Mouse (Mus musculus) induced T-regulatory cell, adult 2 months (primary cell): ENCODE measurements around the gene Vamp5.

Experiments
- DNase-seq: peaks from one replicate; pipeline ENCODE4 v3.0.0-alpha.2; 2012; ENCODE audit warnings: low read depth

Gene Vamp5

DNA sequence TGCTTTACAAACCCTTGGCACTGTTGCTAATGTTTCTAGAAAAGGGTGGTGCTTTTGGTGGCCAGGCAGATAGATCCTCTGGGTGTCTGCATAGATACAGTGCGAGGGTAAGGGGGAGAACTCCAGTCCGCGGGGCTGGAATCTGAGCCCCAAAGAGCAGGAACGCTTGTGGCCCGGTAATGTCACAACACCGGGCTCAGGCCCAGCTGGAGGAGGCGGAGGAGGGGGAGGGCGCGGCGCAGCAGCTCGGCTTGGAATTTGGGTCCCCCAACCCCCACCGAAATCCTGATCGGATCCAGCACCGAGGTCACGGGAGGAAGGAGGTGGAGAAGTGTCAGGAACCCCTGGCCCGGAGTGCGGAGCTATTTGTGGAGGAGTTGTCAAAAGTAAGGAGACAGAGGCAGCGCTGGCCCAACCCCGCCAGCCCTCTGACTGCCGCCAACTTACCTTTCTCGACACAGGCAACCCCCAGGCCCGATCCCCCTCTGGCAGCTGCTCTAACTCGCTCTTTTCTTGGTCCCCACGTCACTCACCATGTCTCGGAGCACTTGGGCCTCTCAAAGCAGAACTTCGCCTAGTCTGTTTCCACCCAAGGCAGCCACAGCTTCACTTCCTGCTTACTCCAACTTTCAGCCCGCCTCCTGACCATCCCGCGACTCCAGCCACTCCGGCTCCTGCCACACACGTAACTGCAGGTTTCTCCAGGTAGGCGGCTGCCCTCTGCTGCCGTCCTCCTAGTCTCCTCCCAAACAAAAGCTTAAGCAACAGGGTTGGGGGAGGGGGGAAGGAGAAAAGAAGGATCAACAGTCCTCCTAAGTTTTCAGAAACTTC lies 9.9 kb upstream of the Vamp5 start, which contains the start of gene Vamp8:
TSS of gene Vamp8 (minus strand) at position 763 of the 831 bp plus-strand sequence.
- DNase-seq: peak; percentile 81

DNA sequence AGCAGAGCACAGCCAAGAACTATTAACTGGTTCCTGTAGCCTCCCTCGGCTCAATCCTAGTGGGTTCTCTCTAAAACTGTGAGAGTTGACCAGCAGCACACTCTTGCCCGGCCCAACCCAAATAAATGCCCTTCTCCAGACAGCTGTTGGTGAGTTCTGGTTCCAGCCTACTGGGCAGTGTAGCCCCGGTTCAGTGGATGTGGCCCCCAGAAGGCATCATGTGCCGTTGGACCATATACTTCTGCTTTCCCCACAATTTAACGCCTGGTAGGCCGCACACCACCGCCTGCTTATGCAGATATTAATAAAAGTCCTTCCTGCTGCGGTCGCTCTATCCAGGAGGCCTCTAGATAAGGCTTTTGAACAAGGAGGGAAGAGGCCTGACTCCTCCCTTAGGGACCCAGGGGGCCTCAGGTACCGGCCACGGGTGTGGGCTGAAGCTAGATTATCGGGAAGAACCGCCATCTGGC lies 9.2 kb upstream of the Vamp5 start:
- DNase-seq: no peak

DNA sequence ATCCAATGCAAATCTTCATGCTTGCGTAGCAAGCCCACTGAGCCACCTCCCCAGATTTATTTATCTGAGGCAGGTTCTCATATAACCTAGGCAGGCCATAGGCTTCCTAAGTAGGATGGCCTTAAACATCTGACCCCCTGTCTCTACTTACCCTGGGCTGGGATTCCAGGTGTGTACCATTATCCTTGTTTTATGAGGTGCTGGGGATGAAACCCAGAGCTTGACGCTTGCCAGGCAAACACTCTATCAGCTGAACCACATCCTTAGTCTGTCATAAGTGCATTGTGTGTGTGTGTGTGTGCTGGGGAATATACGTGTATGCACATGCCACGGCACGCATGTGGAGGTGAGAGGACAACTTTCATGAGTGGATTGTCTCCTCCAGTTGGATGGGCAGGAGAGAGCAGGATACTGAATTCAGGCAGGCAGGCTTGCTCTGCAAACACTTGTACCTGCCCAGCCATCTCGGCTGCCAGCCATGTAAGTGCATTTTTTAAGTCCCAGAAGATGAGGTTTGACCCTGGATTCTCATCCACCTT lies 8.6 kb upstream of the Vamp5 start:
- DNase-seq: peak; percentile 20

DNA sequence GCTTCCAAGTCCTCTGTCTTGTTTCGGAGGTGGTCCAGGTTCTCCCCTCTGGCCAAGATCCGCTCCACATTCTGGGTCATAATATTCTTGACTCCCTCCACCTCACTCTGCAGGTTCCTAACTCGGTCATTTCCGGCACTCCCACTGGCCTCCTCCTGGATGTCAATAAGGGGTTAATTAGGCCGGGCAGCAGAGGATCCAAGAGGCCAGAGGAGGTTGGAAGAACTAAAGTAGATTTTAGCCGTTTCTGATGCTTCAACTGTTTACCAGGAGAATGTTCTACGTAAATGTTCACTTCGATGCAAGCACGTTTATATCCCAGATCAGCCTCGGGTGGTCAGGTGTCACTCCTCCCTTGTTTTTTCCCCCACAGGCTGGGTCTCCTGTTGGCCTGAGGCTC lies 8.0 kb upstream of the Vamp5 start:
- DNase-seq: no peak

DNA sequence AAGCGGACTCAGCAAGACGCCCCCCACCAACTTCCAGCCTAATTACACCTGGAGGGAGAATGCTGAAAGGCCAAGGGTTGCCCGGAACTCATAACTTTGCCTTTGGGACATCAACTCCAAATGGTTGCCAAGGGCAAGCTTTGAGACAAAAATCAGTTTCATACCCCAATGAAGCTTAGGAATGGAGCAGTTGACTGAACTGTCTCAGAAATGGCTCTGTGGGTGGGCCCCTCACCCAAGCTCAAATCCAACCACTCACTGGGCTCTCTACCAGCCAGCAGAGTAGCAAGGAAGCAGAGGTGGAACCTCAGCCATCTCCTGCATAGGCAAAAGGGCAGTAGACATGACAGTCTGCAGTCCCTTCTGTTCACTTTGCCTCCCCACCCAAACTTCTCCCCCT lies 7.5 kb upstream of the Vamp5 start:
- DNase-seq: no peak

DNA sequence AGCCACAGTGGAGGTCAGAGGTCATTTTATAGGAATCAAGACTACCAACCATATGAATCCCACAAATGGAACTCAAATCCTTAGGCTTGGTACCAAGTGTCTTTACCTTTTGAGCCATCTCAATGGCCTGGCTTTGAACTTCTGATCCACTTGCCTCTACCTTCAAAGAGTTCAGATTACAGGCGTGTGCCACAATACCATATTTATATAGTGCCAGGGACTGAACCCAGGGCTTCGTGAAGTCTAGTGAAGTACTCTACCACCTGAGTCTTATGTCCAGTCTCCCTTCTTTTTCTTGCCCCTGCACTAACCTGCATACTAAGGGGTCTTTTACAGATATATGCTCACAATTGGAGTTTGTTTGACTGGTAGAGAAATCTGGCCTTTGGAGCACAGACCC lies 6.3 kb upstream of the Vamp5 start:
- DNase-seq: no peak

DNA sequence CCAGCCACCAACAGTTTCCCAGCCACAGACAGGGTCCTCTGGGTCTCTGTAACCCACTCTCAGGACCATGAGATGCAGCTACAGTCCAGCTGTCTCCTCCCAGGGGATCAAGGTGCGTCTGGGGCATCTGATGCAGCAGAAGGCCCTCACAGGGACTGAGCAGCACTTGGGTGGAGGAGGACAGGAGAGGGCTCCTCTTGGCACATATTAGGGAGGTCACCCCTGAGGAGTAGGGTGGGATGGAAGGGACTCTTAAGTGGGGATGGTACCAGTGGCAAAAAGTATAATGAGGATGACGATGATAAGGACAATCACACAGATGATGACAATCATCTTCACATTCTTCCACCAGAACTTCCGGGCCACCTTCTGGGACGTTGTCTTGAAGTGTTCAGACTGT lies 5.0 kb upstream of the Vamp5 start:
- no peak for DNase-seq

DNA sequence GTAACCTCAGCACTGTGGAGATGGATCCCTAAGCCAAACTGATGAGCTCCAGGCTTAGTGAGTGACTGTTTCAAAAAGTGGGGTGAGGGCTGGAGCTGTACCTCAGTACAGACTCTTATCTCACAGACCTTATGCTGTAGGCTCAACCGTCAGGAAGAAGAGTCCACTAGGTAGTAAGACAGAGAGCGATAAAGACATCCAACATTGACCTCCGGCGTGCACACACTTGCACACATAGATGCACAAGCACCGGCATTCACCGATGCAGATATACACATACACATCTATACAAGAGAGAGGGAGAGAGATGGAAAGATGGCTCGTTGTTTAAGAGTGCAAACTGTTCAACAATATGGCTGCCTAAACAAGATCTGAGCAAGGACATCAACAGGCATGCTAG lies 3.7 kb upstream of the Vamp5 start:
- DNase-seq: no peak

DNA sequence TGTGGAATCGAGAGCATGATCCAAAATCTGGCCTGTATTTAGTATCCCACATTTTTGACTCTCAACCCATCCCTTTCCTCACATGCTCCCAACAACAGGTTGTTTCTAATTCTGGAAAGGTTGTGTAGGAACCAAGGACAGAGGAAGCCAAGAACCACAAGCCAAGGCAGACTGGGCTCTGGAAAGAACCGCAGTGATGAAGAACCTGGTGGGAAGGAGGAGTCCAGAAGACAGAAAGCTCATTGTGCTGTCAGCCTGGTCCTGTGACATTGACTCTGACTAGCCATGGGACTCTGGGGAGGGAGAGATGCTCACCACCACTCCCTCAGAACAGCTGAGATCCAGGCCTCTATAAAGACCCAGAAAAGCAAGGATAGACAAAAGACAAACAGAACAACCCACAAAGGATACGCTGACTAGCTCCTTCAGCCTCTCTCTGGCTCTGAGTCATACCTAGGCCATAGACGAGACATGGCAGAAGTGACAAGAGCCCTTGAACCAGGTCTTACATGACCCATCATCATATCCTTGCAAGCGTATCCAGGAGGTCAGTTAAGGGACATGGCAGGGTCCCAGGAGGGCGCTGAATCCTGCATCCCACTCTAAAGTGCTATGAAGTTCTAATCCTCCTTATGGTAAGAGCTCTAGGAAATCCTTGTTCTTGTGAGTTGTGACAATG lies 3.0 kb upstream of the Vamp5 start:
- peak; percentile 23 for DNase-seq

DNA sequence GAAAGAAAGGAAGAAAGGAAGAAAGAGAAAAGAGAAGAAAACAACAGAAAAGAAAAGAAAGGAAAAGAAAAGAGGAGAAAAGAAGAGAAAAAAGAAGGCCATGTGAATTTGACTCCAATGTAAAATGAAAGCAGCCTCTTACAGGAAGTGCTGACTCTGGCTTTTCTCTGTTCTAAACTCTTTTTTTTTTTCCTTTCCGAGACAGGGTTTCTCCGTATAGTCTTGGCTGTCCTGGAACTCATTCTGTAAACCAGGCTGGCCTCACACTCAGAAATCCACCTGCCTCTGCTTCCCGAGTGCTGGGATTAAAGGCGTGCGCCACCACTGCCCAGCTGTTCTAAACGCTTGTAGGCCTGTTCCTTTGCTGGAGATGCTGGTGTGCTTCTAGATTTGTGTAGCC lies 2.2 kb upstream of the Vamp5 start:
- peak; percentile 68 for DNase-seq

DNA sequence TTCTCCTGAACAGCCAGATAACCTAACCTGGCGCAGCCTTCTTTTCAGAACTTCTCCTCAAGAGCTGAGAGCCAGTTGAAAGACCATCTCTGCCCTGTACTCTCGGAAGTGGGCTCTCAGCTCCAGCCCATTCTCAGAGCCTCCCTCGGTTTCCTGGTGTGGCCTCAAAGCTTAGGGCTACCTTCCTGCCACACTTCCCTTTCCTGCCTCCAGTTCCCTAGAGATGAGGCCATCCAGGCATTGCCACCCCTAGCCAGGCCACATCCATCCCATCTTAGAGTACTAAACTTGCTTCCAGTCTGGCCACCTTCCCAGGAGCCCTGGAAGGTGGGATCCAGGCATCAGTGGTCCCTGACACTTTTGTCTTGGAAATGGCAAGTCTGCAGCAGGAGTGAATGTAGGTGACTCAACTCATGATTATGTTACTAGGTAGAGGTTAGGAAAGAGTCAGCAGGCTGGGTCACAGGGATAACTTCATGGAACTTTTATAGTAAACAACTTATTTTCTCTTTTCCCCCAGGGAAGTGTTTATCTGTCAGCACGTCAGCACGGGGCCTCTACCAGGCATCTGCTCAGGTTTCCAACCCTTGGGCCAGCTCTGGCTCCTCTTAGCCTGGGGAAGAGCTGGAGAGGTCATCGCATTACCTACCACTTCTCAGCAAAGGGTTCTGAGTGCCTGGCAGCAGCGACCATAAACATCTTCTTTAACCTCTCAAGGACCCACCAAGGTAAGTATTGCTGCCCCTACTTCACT lies 714 bp downstream of the Vamp5 start:
- DNase-seq: peak; percentile 37

DNA sequence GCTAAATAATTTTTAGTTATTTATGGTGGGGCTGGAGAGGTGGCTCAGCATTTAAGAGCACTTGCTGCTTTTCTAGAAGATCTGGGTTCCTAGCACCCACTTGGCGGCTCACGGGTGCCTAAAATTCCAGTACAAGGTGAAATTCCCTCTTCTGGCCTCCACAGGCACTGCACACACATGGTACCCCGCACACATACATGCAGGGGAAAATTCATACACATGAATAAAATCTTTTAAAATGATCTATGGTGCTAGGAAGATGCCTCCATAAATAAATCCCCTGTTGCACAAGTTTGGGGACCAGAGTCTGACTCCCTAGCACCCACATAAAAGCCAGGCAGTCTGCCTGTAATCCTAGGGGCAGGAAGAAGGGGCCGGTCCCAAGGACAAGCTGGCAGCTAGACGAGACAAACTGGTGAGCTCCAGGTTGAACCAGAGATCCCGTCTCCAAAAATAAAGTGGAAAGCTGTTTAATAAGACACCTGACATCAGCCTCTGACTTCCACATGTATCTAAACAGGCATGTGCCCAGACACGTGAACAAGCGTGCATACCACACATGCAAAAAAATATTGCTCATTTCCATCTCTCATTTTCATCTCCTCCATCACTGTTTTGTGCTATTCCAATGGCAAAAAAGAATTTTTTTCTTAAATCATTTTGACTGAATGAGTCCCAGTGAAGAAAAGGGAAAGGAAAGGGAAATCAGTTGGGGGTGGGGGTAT lies 1.6 kb downstream of the Vamp5 start:
- no peak for DNase-seq

DNA sequence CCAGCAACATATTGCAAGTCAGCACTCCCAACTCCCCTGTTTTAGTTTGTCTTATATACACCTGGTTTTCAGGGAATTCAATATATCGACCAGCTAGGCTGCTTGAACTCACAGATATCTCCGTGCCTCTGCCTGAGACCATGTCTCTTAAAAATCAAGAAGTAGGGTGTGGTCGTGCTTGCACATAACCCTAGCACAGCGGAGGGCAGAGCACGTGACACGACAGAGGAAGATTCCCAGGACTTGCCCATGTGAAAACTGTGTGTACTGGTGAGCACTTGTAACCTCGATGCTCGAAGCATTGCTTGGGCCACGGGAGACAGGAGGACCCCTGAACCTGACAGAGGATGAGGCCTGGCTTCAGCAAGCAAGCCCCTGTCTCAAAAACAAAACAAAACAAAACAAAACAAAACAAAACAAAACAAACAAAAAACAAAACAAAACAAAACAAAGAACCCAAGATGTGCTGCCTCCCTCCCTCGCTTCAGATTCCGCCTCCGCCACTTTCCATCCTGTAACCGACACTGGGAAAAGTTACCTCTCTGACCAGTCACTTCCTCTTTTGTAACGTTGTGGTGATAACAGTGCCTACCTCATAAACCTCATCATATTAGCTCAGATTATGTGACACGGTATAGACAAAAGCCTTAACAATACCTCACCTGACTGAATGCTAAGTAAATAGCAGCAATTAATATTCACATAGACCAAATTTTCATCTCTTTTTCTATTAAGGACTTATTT lies 5.3 kb downstream of the Vamp5 start:
- peak; percentile 69 for DNase-seq

DNA sequence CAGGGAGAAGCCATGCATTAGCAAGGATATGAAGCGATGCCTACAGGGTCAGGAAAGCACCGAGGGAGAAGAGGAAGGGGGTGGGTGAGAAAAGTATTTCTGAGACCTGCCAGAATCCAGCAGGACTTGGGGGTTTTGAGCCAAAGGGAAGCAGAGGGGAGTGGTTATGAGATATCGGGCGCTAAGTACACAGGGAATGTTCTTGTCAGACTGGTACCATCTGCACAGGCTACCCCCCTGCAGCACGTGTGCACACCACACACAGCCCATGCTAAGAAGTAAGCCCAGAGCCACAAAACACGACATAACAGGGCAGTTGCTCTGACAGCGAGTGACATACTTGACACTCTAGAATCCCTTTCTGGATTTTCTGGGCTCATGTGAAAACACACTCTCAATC lies 6.1 kb downstream of the Vamp5 start:
- no peak for DNase-seq

DNA sequence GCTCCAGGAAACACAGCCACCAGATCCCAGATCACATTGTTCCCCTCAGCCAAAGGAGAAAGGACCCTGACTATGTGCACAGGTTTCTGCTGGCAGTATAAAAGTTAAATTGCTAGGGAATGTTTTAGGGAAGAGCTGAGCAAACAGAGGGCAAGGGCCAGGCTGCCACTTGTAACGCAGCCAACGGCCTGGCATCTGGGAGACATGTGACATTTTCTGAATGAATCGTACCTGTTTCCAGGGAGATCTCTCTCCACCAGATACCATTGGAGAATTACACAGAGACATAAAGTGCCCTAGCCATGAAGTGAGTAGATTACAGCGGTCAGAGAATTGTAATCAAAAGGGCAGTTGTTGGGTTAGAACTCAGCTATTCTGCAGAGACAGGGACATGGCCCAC lies 7.1 kb downstream of the Vamp5 start:
- DNase-seq: no peak

DNA sequence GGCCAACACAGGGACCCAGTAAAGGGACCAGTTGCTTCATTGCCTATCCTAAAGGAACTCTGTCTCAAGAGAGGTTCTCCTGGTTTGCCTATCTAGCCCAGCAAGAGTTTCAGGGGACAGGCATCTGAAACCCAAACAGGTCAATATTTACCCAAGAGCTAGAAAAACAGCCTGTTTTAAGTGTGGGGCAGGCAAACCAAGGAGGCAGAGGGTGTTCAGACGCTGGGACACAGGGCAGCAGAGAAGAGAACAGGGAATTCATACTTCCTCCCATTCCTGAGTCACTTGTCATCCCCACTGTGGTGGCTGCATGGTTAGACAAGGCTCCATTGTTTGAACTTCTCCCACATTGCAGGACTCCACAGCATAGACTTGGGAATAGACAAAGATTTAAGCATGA lies 8.7 kb downstream of the Vamp5 start:
- no peak for DNase-seq

DNA sequence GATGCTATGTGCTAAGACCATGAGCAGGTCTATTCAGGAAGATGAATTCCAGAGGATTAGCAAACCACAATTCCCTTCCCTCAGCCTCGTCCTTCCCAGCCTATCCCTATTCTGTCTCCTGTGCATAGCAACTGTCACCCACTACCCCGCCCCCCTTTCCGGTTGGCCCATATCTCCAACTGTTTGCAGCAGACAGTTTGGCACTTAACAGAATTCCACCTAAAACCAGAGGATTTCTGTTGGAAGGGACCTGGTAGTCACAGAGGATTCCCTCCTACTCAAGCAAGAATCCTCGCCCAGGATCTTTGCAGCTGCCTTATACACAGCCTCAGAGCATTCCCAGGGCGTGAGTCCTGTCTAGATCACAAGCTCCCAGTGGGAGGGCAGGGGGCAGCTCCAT lies 9.1 kb downstream of the Vamp5 start:
- DNase-seq: no peak

DNA sequence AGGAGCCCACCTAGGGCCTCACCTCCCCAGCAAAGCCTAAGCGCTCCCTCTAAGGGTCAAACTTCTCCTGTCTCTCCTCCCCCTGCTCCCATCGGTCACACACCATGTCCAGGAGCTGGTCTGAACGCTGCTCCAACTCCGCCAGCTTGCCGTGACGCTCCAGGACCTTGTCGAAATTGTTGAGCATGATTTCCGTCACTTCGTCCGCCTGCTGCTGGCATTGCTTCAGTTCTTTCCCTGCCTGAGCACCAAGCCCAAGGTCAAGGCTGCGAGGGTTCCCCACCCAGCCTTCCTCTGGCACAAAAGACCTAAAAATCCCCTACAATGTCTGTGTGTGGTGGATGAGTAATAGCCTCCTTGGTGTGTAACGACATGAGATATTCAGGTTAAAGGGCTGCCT lies 10.2 kb downstream of the Vamp5 start:
- DNase-seq: no peak

DNA sequence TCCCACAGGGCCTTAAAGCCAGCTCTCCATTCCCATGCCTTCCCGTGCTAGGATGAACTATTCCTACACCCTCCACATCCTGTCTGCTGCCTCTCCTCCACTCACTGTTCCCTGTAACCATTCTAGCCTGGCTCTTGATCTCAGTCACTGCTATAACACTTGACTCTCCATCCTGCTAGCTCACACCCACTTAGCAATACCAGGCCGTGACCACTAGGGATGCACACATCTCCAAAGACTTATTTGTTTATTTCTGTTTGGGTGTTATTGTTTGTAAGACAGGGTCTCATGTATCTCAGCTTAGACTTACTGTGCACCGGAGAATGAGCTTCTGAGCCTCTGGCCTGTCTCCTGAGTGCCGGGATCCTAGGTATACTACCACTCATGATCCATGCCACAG lies 10.7 kb downstream of the Vamp5 start:
- peak; percentile 41 for DNase-seq

DNA sequence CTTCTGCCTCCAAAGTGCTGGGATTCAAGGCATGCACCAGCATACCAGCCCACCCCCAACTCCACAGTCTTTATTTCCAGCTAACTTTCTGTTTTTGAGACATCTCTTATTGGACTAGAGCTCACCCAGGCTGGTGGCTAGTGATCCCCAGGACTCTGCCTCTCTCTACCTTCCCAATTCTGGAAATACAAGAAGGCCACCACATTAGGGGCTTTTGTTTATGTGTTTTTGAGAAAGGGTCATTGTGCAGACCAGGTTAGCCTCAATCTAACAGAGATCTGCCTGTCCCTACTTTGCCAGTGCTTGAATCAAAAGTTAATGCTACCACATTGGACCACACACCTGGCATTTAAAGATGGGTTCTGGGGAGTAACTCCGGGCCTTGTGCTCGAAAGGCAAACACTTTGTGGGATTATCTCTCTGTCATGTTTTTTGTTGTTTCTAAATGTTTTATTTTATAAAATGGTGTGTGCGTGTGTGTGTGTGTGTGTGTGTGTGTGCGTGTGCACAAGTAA lies 12.8 kb downstream of the Vamp5 start:
- no peak for DNase-seq
